Mouse (Mus musculus) midbrain, embryonic 15.5 days (tissue): ENCODE measurements at regions not wholly inside any gene's neighbourhood (a gene's known extent, or its start where the extent isn't known, plus 50 kb on each side); places are given as distances from the start of the nearest gene placed in this dataset.

ENCODE experiments used
- ATAC-seq: fragments of 200-750 bp; cut with Nextera tagmentation; replicated peaks from 2 replicates; pipeline ENCODE4 v1.8.0; 2017; ENCODE audit warnings: moderate TSS enrichment
- H3K27ac ChIP-seq: fragments of 300-500 bp; sonication (generic); 2 replicates; pipeline ENCODE4 v1.5.1; 2015; ENCODE audit warnings: mild to moderate bottlenecking, inconsistent platforms
- H3K27me3 ChIP-seq: fragments of 300-500 bp; sonication (generic); replicated peaks from 2 replicates; pipeline ENCODE4 v1.6.1; 2015; ENCODE audit warnings: inconsistent platforms
- H3K36me3 ChIP-seq: fragments of 300-500 bp; sonication (generic); replicated peaks from 2 replicates; pipeline ENCODE4 v1.6.1; 2015; ENCODE audit warnings: inconsistent platforms
- H3K4me1 ChIP-seq: fragments of 300-500 bp; sonication (generic); 2 replicates; pipeline ENCODE4 v1.6.1; 2015; ENCODE audit warnings: inconsistent platforms
- H3K4me2 ChIP-seq: fragments of 300-500 bp; sonication (generic); 2 replicates; pipeline ENCODE4 v1.6.1; 2015; ENCODE audit warnings: inconsistent platforms, mild to moderate bottlenecking, moderate library complexity
- H3K4me3 ChIP-seq: fragments of 300-500 bp; sonication (generic); 2 replicates; pipeline ENCODE4 v1.5.1; 2015; ENCODE audit warnings: mild to moderate bottlenecking, inconsistent platforms
- H3K9ac ChIP-seq: fragments of 300-500 bp; sonication (generic); 2 replicates; pipeline ENCODE4 v1.6.1; 2015; ENCODE audit warnings: mild to moderate bottlenecking, inconsistent platforms
- H3K9me3 ChIP-seq: fragments of 300-500 bp; sonication (generic); 2 replicates; pipeline ENCODE4 v1.6.1; 2016; ENCODE audit warnings: inconsistent platforms
- WGBS: fragments of 180-500 bp; shearing (Covaris S2); methylation state at CpG from one replicate; pipeline ENCODE4 v1.1.7; 2015; ENCODE audit warnings: mixed read lengths; 5-methylcytosine and 5-hydroxymethylcytosine counted together

GRCm38 (mm10) chr1:133549816-133550215 lies 60.3 kb downstream of the Snrpe start:
- no peak for ATAC-seq
- 90% methylated on average over 10 of the region's 10 CpGs for WGBS
- H3K27me3 ChIP-seq = no peaks in the 10 kb centered on the region
- no peak overlapping the region for H3K9ac ChIP-seq
- H3K27ac ChIP-seq = no peak overlapping the region
- no peaks in the 10 kb centered on the region for H3K4me1 ChIP-seq
- H3K9me3 ChIP-seq = no peaks in the 10 kb centered on the region
- H3K4me2 ChIP-seq = no peak overlapping the region
- H3K36me3 ChIP-seq = no peaks in the 10 kb centered on the region
- no peak overlapping the region for H3K4me3 ChIP-seq

GRCm38 (mm10) chr1:133548971-133549370 lies 61.1 kb downstream of the Snrpe start:
- H3K4me2 ChIP-seq = no peak overlapping the region
- H3K9ac ChIP-seq = no peak overlapping the region
- H3K27me3 ChIP-seq = no peaks in the 10 kb centered on the region
- no peaks in the 10 kb centered on the region for H3K9me3 ChIP-seq
- ATAC-seq = no peak
- H3K36me3 ChIP-seq = no peaks in the 10 kb centered on the region
- no peak overlapping the region for H3K27ac ChIP-seq
- WGBS = 26% methylated on average over 2 of the region's 2 CpGs
- no peak overlapping the region for H3K4me3 ChIP-seq
- no peaks in the 10 kb centered on the region for H3K4me1 ChIP-seq

DNA sequence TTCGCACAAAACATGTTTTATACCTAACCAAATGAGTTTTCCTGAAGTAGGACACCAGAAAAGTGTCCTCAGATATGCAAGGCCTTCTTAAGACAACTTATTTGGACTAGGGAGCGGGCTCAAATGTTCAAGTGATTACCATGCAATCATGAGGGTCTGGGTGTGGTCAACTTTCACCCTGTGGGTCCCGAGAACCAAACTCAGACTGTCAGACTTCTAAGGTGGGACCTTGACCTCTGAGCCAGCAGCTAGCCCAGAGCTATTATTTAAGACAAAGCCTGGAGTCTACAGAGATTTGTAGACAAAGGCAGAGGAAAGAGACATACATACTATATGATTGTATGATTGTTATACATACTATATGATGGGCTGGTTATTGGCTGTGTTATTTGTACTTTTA lies 62.5 kb downstream of the Snrpe start:
- no peak for ATAC-seq
- H3K9me3 ChIP-seq = no peaks in the 10 kb centered on the region
- WGBS = 83% methylated on average over 3 of the region's 3 CpGs

DNA sequence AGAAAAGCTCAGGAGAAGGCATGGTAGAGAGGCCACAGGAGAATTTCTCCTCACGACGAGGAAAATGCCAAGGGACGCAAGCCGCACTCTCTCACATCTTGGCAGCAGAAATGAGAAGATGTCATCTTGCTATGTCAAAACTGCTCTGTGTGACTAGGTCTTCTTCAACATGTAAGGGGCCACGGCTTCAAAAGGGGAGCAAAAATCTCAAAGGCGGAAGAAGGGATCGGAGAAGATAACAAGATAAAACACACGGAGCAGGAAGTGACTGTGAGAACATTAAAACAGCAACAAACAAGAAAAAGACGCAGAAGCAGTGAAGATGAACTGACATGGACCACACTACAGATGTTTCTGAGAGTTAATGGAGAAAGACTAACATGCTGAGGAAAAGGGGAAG lies 65.1 kb downstream of the Snrpe start:
- H3K4me1 ChIP-seq = no peaks in the 10 kb centered on the region
- H3K27ac ChIP-seq = no peak overlapping the region
- 91% methylated on average over 9 of the region's 9 CpGs for WGBS
- no peak overlapping the region for H3K4me3 ChIP-seq
- no peak overlapping the region for H3K9ac ChIP-seq
- H3K9me3 ChIP-seq = no peaks in the 10 kb centered on the region
- no peak overlapping the region for H3K4me2 ChIP-seq
- H3K36me3 ChIP-seq = no peaks in the 10 kb centered on the region
- no peak for ATAC-seq
- no peaks in the 10 kb centered on the region for H3K27me3 ChIP-seq

More for the DNA sequence above, 62.5 kb downstream of the Snrpe start:
- H3K4me2 ChIP-seq = no peak overlapping the region
- H3K27ac ChIP-seq = no peak overlapping the region
- H3K4me1 ChIP-seq = no peaks in the 10 kb centered on the region
- H3K27me3 ChIP-seq = no peaks in the 10 kb centered on the region
- H3K9ac ChIP-seq = no peak overlapping the region
- H3K36me3 ChIP-seq = no peaks in the 10 kb centered on the region
- H3K4me3 ChIP-seq = no peak overlapping the region

- H3K27me3 ChIP-seq = no peaks in the 10 kb centered on the region
- WGBS = 91% methylated on average over 10 of the region's 10 CpGs
- no peak for ATAC-seq
Observed at GRCm38 (mm10) chr1:133543751-133544150, 66.3 kb downstream of the Snrpe start.

DNA sequence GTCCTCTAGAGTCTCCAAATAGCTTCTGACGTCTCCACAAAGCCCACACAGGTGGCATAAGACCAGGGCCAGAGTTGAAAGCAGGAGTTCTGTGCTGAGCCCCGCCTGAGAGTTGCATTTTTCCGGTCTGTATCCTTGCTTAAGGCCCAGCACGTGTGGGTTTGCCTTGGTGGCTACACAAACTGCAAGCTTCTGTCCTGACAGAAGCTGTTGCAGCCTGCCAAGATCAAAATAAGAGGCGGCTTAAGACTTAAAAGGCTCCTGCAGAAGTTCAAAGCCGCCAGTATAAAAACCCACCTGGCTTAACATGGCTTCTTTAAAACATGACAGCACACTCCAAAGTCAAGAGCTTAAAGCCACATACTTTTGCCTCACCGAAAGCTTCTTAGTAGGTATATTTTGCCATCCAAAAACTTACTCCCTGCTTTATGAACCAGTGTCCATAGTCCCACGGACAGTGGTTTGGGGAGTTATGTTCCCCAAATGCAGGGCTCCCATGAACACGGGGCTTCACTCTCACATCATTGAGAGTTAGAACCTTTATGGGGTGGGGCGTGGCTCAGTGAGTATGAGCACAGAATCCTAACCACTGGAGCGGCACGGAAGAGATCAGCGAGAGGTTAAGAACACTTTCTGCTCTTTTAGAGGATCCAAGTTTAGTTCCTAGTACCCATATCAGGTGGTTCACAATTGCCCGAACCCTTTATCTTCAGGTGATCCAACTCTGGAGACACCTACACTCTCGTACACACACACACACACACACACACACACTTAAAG lies 67.9 kb downstream of the Snrpe start:
- ATAC-seq = no peak
- Histone ChIP-seq H3K27me3 (no peaks in the 10 kb centered on the region), H3K9ac (no peak overlapping the region), H3K4me1 (no peaks in the 10 kb centered on the region), H3K4me2 (no peak overlapping the region), H3K4me3 (no peak overlapping the region), H3K27ac (no peak overlapping the region), H3K9me3 (no peaks in the 10 kb centered on the region), H3K36me3 (no peaks in the 10 kb centered on the region)
- WGBS = 73% methylated on average over 15 of the region's 15 CpGs

More at GRCm38 (mm10) chr1:133543751-133544150, 66.3 kb downstream of the Snrpe start:
- H3K9ac ChIP-seq = no peak overlapping the region
- no peaks in the 10 kb centered on the region for H3K36me3 ChIP-seq
- no peaks in the 10 kb centered on the region for H3K4me1 ChIP-seq
- H3K4me3 ChIP-seq = no peak overlapping the region
- no peak overlapping the region for H3K27ac ChIP-seq
- H3K4me2 ChIP-seq = no peak overlapping the region
- no peaks in the 10 kb centered on the region for H3K9me3 ChIP-seq

DNA sequence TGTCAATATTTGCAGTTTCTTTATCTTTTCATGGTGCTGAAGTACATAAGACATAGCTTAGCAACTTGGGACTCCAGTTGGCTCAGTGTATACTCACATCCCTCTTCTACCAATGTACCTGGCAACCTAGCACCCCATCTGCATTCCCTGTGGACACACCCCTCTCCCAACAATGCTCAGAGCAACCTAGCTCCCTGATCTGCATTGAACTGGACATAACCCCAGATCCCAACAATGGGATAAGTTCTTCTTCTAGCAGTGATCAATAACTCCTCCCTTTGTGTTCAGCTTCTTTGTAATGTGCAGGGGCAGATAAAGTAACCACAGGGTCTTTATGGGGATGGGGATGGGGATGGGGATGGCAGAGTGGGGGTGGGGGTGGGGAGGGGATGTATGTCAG lies 79.4 kb downstream of the Snrpe start:
- no peak overlapping the region for H3K4me2 ChIP-seq
- no peak overlapping the region for H3K27ac ChIP-seq
- no peak overlapping the region for H3K4me3 ChIP-seq
- H3K9ac ChIP-seq = no peak overlapping the region
- no peaks in the 10 kb centered on the region for H3K36me3 ChIP-seq
- no peaks in the 10 kb centered on the region for H3K27me3 ChIP-seq
- no peaks in the 10 kb centered on the region for H3K4me1 ChIP-seq
- no peak for ATAC-seq
- H3K9me3 ChIP-seq = no peaks in the 10 kb centered on the region

DNA sequence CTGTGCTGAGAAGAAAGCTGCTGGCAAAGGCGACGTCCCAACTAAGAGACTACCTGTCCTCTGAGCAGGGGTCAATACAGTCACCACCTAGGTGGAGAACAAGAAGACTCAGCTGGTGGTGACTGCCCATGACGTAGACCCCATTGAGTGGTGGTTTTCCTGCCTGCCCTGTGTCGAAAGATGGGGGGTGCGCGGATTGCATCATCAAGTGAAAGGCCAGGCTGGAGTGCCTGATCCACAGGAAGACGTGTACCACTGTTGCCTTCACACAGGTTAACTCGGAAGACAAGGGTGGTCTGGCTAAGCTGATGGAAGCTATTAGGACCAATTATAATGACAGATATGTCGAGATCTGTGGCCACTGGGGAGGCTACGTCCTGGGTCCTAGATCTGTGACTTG lies 80.3 kb downstream of the Snrpe start:
- Histone ChIP-seq H3K4me2 (no peak overlapping the region), H3K9me3 (no peaks in the 10 kb centered on the region), H3K4me1 (no peaks in the 10 kb centered on the region), H3K9ac (no peak overlapping the region), H3K4me3 (no peak overlapping the region), H3K27me3 (no peaks in the 10 kb centered on the region), H3K27ac (no peak overlapping the region), H3K36me3 (no peaks in the 10 kb centered on the region)
- ATAC-seq = no peak
- 92% methylated on average over 10 of the region's 10 CpGs for WGBS

GRCm38 (mm10) chr1:133527651-133528385 lies 82.3 kb downstream of the Snrpe start:
- no peaks in the 10 kb centered on the region for H3K4me1 ChIP-seq
- H3K4me3 ChIP-seq = no peak overlapping the region
- H3K27me3 ChIP-seq = no peaks in the 10 kb centered on the region
- H3K27ac ChIP-seq = no peak overlapping the region
- no peaks in the 10 kb centered on the region for H3K9me3 ChIP-seq
- WGBS = 70% methylated on average over 7 of the region's 7 CpGs
- no peak overlapping the region for H3K4me2 ChIP-seq
- no peak for ATAC-seq
- H3K9ac ChIP-seq = no peak overlapping the region
- no peaks in the 10 kb centered on the region for H3K36me3 ChIP-seq

- H3K4me3 ChIP-seq = no peak overlapping the region
- no peaks in the 10 kb centered on the region for H3K4me1 ChIP-seq
- H3K9me3 ChIP-seq = no peaks in the 10 kb centered on the region
- no peak for ATAC-seq
- no peak overlapping the region for H3K27ac ChIP-seq
- 94% methylated on average over 1 of the region's 1 CpGs for WGBS
- H3K27me3 ChIP-seq = no peaks in the 10 kb centered on the region
- H3K36me3 ChIP-seq = no peaks in the 10 kb centered on the region
- H3K4me2 ChIP-seq = no peak overlapping the region
- H3K9ac ChIP-seq = no peak overlapping the region
Observed at GRCm38 (mm10) chr1:133522825-133523224, 87.3 kb downstream of the Snrpe start.

- no peak for ATAC-seq
- no peaks in the 10 kb centered on the region for H3K36me3 ChIP-seq
- H3K27ac ChIP-seq = no peak overlapping the region
- H3K9ac ChIP-seq = no peak overlapping the region
- no peaks in the 10 kb centered on the region for H3K9me3 ChIP-seq
- H3K4me2 ChIP-seq = no peak overlapping the region
- no peak overlapping the region for H3K4me3 ChIP-seq
- H3K4me1 ChIP-seq = no peaks in the 10 kb centered on the region
- H3K27me3 ChIP-seq = no peaks in the 10 kb centered on the region
- WGBS = 78% methylated on average over 8 of the region's 8 CpGs
Observed at GRCm38 (mm10) chr1:133520652-133521051, 89.4 kb downstream of the Snrpe start.

DNA sequence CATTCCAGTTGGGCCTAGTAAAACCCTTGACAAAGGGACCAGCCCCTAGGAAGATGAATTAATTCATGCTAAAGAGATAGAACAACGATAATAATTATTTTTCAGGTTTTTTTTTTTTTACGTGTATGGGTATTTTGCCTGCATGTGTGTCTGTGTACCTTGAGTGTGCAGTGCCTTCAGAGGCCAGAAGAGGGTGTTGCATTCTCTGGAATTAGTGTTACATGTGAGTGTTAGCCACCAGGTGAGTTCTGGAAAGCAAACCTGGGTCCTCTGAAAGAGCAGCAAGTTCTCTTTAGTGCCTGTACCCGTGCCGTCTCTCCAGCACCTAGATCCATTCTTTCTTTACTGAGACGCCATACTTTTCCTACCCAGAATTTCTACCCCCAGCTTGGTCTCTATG lies 92.8 kb upstream of the Sox13 start:
- H3K27ac ChIP-seq = no peak overlapping the region
- no peak overlapping the region for H3K4me3 ChIP-seq
- no peaks in the 10 kb centered on the region; the same call in 1 of the 2 replicates for H3K9me3 ChIP-seq
- no peaks in the 10 kb centered on the region for H3K36me3 ChIP-seq
- ATAC-seq = no peak
- H3K4me1 ChIP-seq = no peaks in the 10 kb centered on the region
- H3K27me3 ChIP-seq = no peaks in the 10 kb centered on the region
- WGBS = 96% methylated on average over 5 of the region's 5 CpGs
- H3K4me2 ChIP-seq = no peak overlapping the region
- H3K9ac ChIP-seq = no peak overlapping the region

- whole genome bisulfite sequencing = 74% methylated on average over 3 of the region's 3 CpGs
- H3K9me3 ChIP-seq = no peaks in the 10 kb centered on the region
- no peak overlapping the region for H3K4me3 ChIP-seq
- H3K4me1 ChIP-seq = peaks cover 2% of the 10 kb centered on the region; the same call in 1 of the 2 replicates
- H3K4me2 ChIP-seq = no peak overlapping the region
- no peaks in the 10 kb centered on the region for H3K36me3 ChIP-seq
- no peak overlapping the region for H3K9ac ChIP-seq
- ATAC-seq = no peak
- H3K27me3 ChIP-seq = no peaks in the 10 kb centered on the region
- no peak overlapping the region for H3K27ac ChIP-seq
Observed at GRCm38 (mm10) chr1:133504116-133504515, 79.9 kb upstream of the Sox13 start.
